Mouse (Mus musculus) kidney, postnatal 14 days (tissue): Measurements from ENCODE around the gene Lyzl4.

Experiments
- DNase-seq: peaks from one replicate; pipeline ENCODE4 v3.0.0; 2022; ENCODE audit warnings: mixed read lengths

Gene Lyzl4

GRCm38 (mm10) chr9:121642001-121642400, at the start of gene Lyzl4:
TSS of gene Lyzl4 (minus strand) at chr9:121642096.
- peak; percentile 86 for DNase-seq

- DNase-seq, result no peak
Measured at GRCm38 (mm10) chr9:121690734-121691133, 48.8 kb upstream of the Lyzl4 start.

- no peak for DNase-seq
Measured at GRCm38 (mm10) chr9:121690200-121690651, 48.3 kb upstream of the Lyzl4 start.

- no peak for DNase-seq
Measured at GRCm38 (mm10) chr9:121684702-121685101, 42.8 kb upstream of the Lyzl4 start.

GRCm38 (mm10) chr9:121682037-121682680, 40.3 kb upstream of the Lyzl4 start:
- no peak for DNase-seq

- no peak for DNase-seq
Measured at GRCm38 (mm10) chr9:121681191-121681590, 39.3 kb upstream of the Lyzl4 start.

- DNase-seq, result peak; percentile 59
Measured at GRCm38 (mm10) chr9:121679549-121679948, 37.7 kb upstream of the Lyzl4 start.

GRCm38 (mm10) chr9:121677476-121677875, 35.6 kb upstream of the Lyzl4 start:
- DNase-seq, result no peak

- no peak for DNase-seq
Measured at GRCm38 (mm10) chr9:121677069-121677468, 35.2 kb upstream of the Lyzl4 start.

- no peak for DNase-seq
Measured at GRCm38 (mm10) chr9:121675556-121675955, 33.7 kb upstream of the Lyzl4 start.

- peak; percentile 25 for DNase-seq
Measured at GRCm38 (mm10) chr9:121675011-121675410, 33.1 kb upstream of the Lyzl4 start.

- DNase-seq, result no peak
Measured at GRCm38 (mm10) chr9:121673716-121674115, 31.8 kb upstream of the Lyzl4 start.

GRCm38 (mm10) chr9:121672311-121672710, 30.4 kb upstream of the Lyzl4 start:
- peak; percentile 45 for DNase-seq

GRCm38 (mm10) chr9:121671300-121671699, 29.4 kb upstream of the Lyzl4 start:
- DNase-seq, result peak; percentile 54

GRCm38 (mm10) chr9:121669348-121669791, 27.5 kb upstream of the Lyzl4 start:
- peak; percentile 76 for DNase-seq

GRCm38 (mm10) chr9:121667822-121668221, 25.9 kb upstream of the Lyzl4 start:
- DNase-seq, result no peak

GRCm38 (mm10) chr9:121666957-121667630, 25.2 kb upstream of the Lyzl4 start:
- DNase-seq, result no peak

GRCm38 (mm10) chr9:121664104-121664503, 22.2 kb upstream of the Lyzl4 start:
- DNase-seq, result no peak

- DNase-seq, result no peak
Measured at GRCm38 (mm10) chr9:121663467-121663866, 21.6 kb upstream of the Lyzl4 start.

- no peak for DNase-seq
Measured at GRCm38 (mm10) chr9:121659791-121660190, 17.9 kb upstream of the Lyzl4 start.

GRCm38 (mm10) chr9:121658248-121658647, 16.4 kb upstream of the Lyzl4 start:
- no peak for DNase-seq

GRCm38 (mm10) chr9:121657143-121657542, 15.2 kb upstream of the Lyzl4 start:
- DNase-seq, result no peak

- no peak for DNase-seq
Measured at GRCm38 (mm10) chr9:121656322-121656721, 14.4 kb upstream of the Lyzl4 start.

- no peak for DNase-seq
Measured at GRCm38 (mm10) chr9:121653668-121654067, 11.8 kb upstream of the Lyzl4 start.
